Mouse (Mus musculus) liver, embryonic 16.5 days (tissue): Measurements from ENCODE around the gene Lman2l. TPM values are rescaled to one million over a fixed set of nuclear protein-coding genes. Genes with fewer than 3 reads are reported as not detected.

Experiments
- ATAC-seq: fragments of 200-750 bp; cut with Nextera tagmentation; 2 replicates; pipeline ENCODE4 v1.8.0; 2017; ENCODE audit warnings: low read depth, mild to moderate bottlenecking, moderate number of reproducible peaks, moderate library complexity
- H3K27ac ChIP-seq: fragments of 300-500 bp; sonication (generic); 2 replicates; pipeline ENCODE4 v1.5.1; 2014; ENCODE audit warnings: mild to moderate bottlenecking, low read length
- H3K27me3 ChIP-seq: fragments of 300-500 bp; sonication (generic); 2 replicates; pipeline ENCODE4 v1.6.1; 2014; ENCODE audit warnings: low read depth, low read length, mixed read lengths; ENCODE audit not compliant: control insufficient read depth, insufficient read depth
- H3K36me3 ChIP-seq: fragments of 300-500 bp; sonication (generic); 2 replicates; pipeline ENCODE4 v1.6.1; 2014; ENCODE audit warnings: mild to moderate bottlenecking; ENCODE audit not compliant: control insufficient read depth, insufficient read depth
- H3K4me1 ChIP-seq: fragments of 300-500 bp; sonication (generic); 2 replicates; pipeline ENCODE4 v1.6.1; 2014; ENCODE audit warnings: low read depth, low read length, mixed read lengths; ENCODE audit not compliant: control insufficient read depth
- H3K4me2 ChIP-seq: fragments of 300-500 bp; sonication (generic); 2 replicates; pipeline ENCODE4 v1.6.1; 2014; ENCODE audit warnings: low read depth, low read length, mixed read lengths
- H3K4me3 ChIP-seq: fragments of 300-500 bp; sonication (generic); 2 replicates; pipeline ENCODE4 v1.5.1; 2014; ENCODE audit warnings: low read depth, mild to moderate bottlenecking, low read length
- H3K9ac ChIP-seq: fragments of 300-500 bp; sonication (generic); 2 replicates; pipeline ENCODE4 v1.6.1; 2014; ENCODE audit warnings: low read depth, low read length
- H3K9me3 ChIP-seq: fragments of 300-500 bp; sonication (generic); replicated peaks from 2 replicates; pipeline ENCODE4 v1.6.1; 2016; ENCODE audit warnings: low read length; ENCODE audit not compliant: control insufficient read depth
- WGBS: fragments of 180-500 bp; shearing (Covaris S2); extraction: QIAGEN DNeasy Blood & Tissue Kit; methylation state at CpG from one replicate; pipeline ENCODE4 v1.1.7; 2014; ENCODE audit not compliant: insufficient replicate concordance; 5-methylcytosine and 5-hydroxymethylcytosine counted together
- polyA plus RNA-seq: library from polyadenylated mRNA; unstranded; fragments of >200 nt; fragmentation: Nextera tagmentation; extraction: Ambion mirVana; gene quantifications from 2 replicates; pipeline ENCODE4 v1.2.1, GENCODE M21; 2015

Gene Lman2l
- polyA plus RNA-seq, 1 experiment from 2014 or later: 13.0 TPM

- no peaks in the 10 kb centered on the region for H3K9me3 ChIP-seq
- no peak for ATAC-seq
- H3K27ac ChIP-seq: peak overlapping the region; percentile 49
- no peaks in the 10 kb centered on the region for H3K36me3 ChIP-seq
- peak overlapping the region; percentile 96 for H3K4me3 ChIP-seq
- peak overlapping the region; percentile 0; the same call in 1 of the 2 replicates for H3K4me2 ChIP-seq
- no peaks in the 10 kb centered on the region for H3K27me3 ChIP-seq
- no peak overlapping the region for H3K9ac ChIP-seq
- 38% methylated on average over 8 of the region's 8 CpGs for WGBS
- peaks cover 9% of the 10 kb centered on the region for H3K4me1 ChIP-seq
These were observed 437 bp upstream of the Lman2l start for GRCm38 (mm10) chr1:36445508-36445907.

GRCm38 (mm10) chr1:36441101-36441500 lies 4.0 kb downstream of the Lman2l start:
- Histone ChIP-seq H3K27ac (no peak overlapping the region), H3K4me3 (no peak overlapping the region), H3K4me1 (peaks cover 9% of the 10 kb centered on the region), H3K36me3 (peaks cover 18% of the 10 kb centered on the region), H3K9ac (no peak overlapping the region), H3K9me3 (no peaks in the 10 kb centered on the region), H3K4me2 (no peak overlapping the region), H3K27me3 (no peaks in the 10 kb centered on the region)
- WGBS: 80% methylated on average over 4 of the region's 4 CpGs
- no peak for ATAC-seq

GRCm38 (mm10) chr1:36437223-36437622 lies 7.8 kb downstream of the Lman2l start:
- no peak for ATAC-seq
- Histone ChIP-seq H3K4me3 (no peak overlapping the region), H3K4me1 (no peaks in the 10 kb centered on the region), H3K36me3 (peaks cover 18% of the 10 kb centered on the region), H3K4me2 (no peak overlapping the region), H3K27me3 (no peaks in the 10 kb centered on the region), H3K9me3 (no peaks in the 10 kb centered on the region), H3K27ac (no peak overlapping the region), H3K9ac (no peak overlapping the region)
- 58% methylated on average over 3 of the region's 3 CpGs for WGBS

- H3K9me3 ChIP-seq: no peaks in the 10 kb centered on the region
- no peak overlapping the region for H3K4me3 ChIP-seq
- 75% methylated on average over 6 of the region's 6 CpGs for WGBS
- H3K4me2 ChIP-seq: no peak overlapping the region
- no peaks in the 10 kb centered on the region for H3K4me1 ChIP-seq
- H3K36me3 ChIP-seq: peaks cover 18% of the 10 kb centered on the region
- ATAC-seq: no peak
- H3K27me3 ChIP-seq: no peaks in the 10 kb centered on the region
- no peak overlapping the region for H3K27ac ChIP-seq
- H3K9ac ChIP-seq: no peak overlapping the region
These were observed 8.6 kb downstream of the Lman2l start for GRCm38 (mm10) chr1:36436515-36436914.

- Histone ChIP-seq H3K4me2 (no peak overlapping the region), H3K27ac (no peak overlapping the region), H3K9ac (no peak overlapping the region), H3K9me3 (no peaks in the 10 kb centered on the region), H3K4me3 (no peak overlapping the region), H3K27me3 (no peaks in the 10 kb centered on the region), H3K4me1 (no peaks in the 10 kb centered on the region), H3K36me3 (peaks cover 18% of the 10 kb centered on the region)
- ATAC-seq: no peak
- 68% methylated on average over 4 of the region's 4 CpGs for WGBS
These were observed 10.0 kb downstream of the Lman2l start for GRCm38 (mm10) chr1:36435071-36435470.

- peaks cover 13% of the 10 kb centered on the region for H3K36me3 ChIP-seq
- H3K9me3 ChIP-seq: no peaks in the 10 kb centered on the region
- H3K9ac ChIP-seq: no peak overlapping the region
- no peak overlapping the region for H3K27ac ChIP-seq
- no peak overlapping the region for H3K4me3 ChIP-seq
- H3K4me2 ChIP-seq: no peak overlapping the region
- 86% methylated on average over 3 of the region's 3 CpGs for WGBS
- ATAC-seq: no peak
- no peaks in the 10 kb centered on the region for H3K4me1 ChIP-seq
- H3K27me3 ChIP-seq: no peaks in the 10 kb centered on the region
These were observed 11.5 kb downstream of the Lman2l start for GRCm38 (mm10) chr1:36433616-36434015.

- Histone ChIP-seq H3K9ac (no peak overlapping the region), H3K36me3 (peaks cover 10% of the 10 kb centered on the region), H3K4me1 (no peaks in the 10 kb centered on the region), H3K9me3 (no peaks in the 10 kb centered on the region), H3K4me3 (no peak overlapping the region), H3K27ac (no peak overlapping the region), H3K27me3 (no peaks in the 10 kb centered on the region), H3K4me2 (no peak overlapping the region)
- 75% methylated on average over 4 of the region's 4 CpGs for WGBS
- ATAC-seq: no peak
These were observed 12.1 kb downstream of the Lman2l start for GRCm38 (mm10) chr1:36432999-36433398.

GRCm38 (mm10) chr1:36429511-36429910 lies 15.6 kb downstream of the Lman2l start:
- 85% methylated on average over 2 of the region's 2 CpGs for WGBS
- ATAC-seq: no peak
- Histone ChIP-seq H3K9me3 (no peaks in the 10 kb centered on the region), H3K27ac (no peak overlapping the region), H3K4me3 (no peak overlapping the region), H3K4me2 (no peak overlapping the region), H3K9ac (no peak overlapping the region), H3K4me1 (no peaks in the 10 kb centered on the region), H3K36me3 (peaks cover 14% of the 10 kb centered on the region), H3K27me3 (no peaks in the 10 kb centered on the region)

- 64% methylated on average over 6 of the region's 6 CpGs for WGBS
- H3K9ac ChIP-seq: no peak overlapping the region
These were observed 40.5 kb downstream of the Lman2l start for GRCm38 (mm10) chr1:36404531-36404930.

More at GRCm38 (mm10) chr1:36404531-36404930, 40.5 kb downstream of the Lman2l start:
- Histone ChIP-seq H3K4me1 (no peaks in the 10 kb centered on the region), H3K36me3 (no peaks in the 10 kb centered on the region), H3K27me3 (no peaks in the 10 kb centered on the region), H3K27ac (no peak overlapping the region), H3K4me2 (no peak overlapping the region), H3K4me3 (no peak overlapping the region), H3K9me3 (no peaks in the 10 kb centered on the region)
- no peak for ATAC-seq
